Mouse (Mus musculus) midbrain, embryonic 13.5 days (tissue): ENCODE data around the gene Tes. TPM values are rescaled to one million over a fixed set of nuclear protein-coding genes. Genes with fewer than 3 reads are reported as not detected.

Experiments
- ATAC-seq: fragments of 200-750 bp; cut with Nextera tagmentation; 2 replicates; pipeline ENCODE4 v1.8.0; 2017; ENCODE audit warnings: mild to moderate bottlenecking, moderate TSS enrichment, moderate library complexity
- H3K27ac ChIP-seq: fragments of 300-500 bp; sonication (generic); 2 replicates; pipeline ENCODE4 v1.5.1; 2015; ENCODE audit warnings: inconsistent platforms, mild to moderate bottlenecking, moderate library complexity
- H3K27me3 ChIP-seq: fragments of 300-500 bp; sonication (generic); 2 replicates; pipeline ENCODE4 v1.6.1; 2015; ENCODE audit warnings: mild to moderate bottlenecking, inconsistent platforms
- H3K36me3 ChIP-seq: fragments of 300-500 bp; sonication (generic); 2 replicates; pipeline ENCODE4 v1.6.1; 2015; ENCODE audit warnings: mild to moderate bottlenecking, inconsistent platforms
- H3K4me1 ChIP-seq: fragments of 300-500 bp; sonication (generic); replicated peaks from 2 replicates; pipeline ENCODE4 v1.6.1; 2015; ENCODE audit warnings: inconsistent platforms
- H3K4me2 ChIP-seq: fragments of 300-500 bp; sonication (generic); replicated peaks from 2 replicates; pipeline ENCODE4 v1.6.1; 2015; ENCODE audit warnings: moderate library complexity, mild to moderate bottlenecking, inconsistent platforms
- H3K4me3 ChIP-seq: fragments of 300-500 bp; sonication (generic); replicated peaks from 2 replicates; pipeline ENCODE4 v1.5.1; 2015; ENCODE audit warnings: mild to moderate bottlenecking, inconsistent platforms
- H3K9ac ChIP-seq: fragments of 300-500 bp; sonication (generic); replicated peaks from 2 replicates; pipeline ENCODE4 v1.6.1; 2015; ENCODE audit warnings: mild to moderate bottlenecking, inconsistent platforms
- H3K9me3 ChIP-seq: fragments of 300-500 bp; sonication (generic); 2 replicates; pipeline ENCODE4 v1.6.1; 2016; ENCODE audit warnings: mild to moderate bottlenecking, inconsistent platforms
- WGBS: fragments of 180-500 bp; shearing (Covaris S2); methylation state at CpG from one replicate; pipeline ENCODE4 v1.1.7; 2015; 5-methylcytosine and 5-hydroxymethylcytosine counted together
- polyA plus RNA-seq: library from polyadenylated mRNA; unstranded; fragments of >200 nt; fragmentation: Nextera tagmentation; extraction: Ambion mirVana; gene quantifications from 2 replicates; pipeline ENCODE4 v1.2.1, GENCODE M21; 2015

The Tes gene
- 25.5 and 27.2 TPM in 2 replicates for polyA plus RNA-seq

DNA sequence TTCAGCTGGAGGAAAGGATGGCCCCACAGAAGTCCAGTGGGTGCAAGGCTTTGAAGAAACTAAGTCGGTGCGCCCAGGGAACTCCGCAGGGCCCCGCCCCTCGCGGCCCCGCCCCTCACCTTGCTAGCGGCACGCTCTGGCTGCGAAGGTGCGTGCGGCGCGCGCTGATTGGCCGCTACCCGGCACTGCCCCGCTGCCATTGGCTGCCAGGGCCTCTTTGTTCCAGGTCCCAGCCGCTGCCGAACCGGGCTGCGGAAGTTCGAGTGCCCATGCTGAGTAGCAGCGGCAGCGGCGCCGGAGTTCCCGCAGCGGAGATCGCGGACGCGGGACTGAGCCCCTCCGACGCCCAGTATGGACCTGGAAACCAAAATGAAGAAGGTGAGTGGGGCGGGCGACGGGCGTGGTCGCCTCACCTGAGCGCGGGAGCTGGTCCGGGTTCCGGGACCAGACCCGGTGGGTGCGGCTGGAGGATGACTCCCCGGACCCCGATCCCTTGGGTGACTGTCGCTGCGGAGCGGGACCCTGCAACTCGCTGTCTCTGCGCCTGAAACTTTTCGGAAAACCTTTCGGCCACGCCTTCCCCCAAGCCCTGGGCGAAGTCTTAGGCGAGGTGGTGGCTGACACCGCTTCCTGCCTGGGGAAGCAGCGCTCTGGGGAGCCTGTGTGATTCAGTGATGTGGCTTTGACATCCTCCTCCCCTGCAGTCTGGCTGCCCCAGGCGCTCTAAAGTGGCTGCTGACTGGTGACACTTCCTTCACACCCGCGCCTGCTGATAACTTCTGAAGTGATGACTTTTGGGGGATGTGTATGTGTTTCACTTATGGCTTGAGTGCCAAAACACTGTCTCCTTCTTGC, at the start of gene Tes:
Tes (plus strand) TSS at position 214 of the 855 bp plus-strand sequence.
- Histone ChIP-seq H3K27ac (no peak within 1 kb of the TSS), H3K9ac (peak within 1 kb of the TSS; percentile 77), H3K9me3 (no peaks in the 10 kb centered on the region), H3K4me2 (peak within 1 kb of the TSS; percentile 73), H3K4me1 (peaks cover 5% of the 10 kb centered on the region), H3K27me3 (peaks cover 6% of the 10 kb centered on the region; the same call in 1 of the 2 replicates), H3K4me3 (peak within 1 kb of the TSS; percentile 69), H3K36me3 (no peaks in the 10 kb centered on the region)
- peak; percentile 97 for ATAC-seq
- under 1% methylated on average over 63 of the region's 63 CpGs for WGBS

DNA sequence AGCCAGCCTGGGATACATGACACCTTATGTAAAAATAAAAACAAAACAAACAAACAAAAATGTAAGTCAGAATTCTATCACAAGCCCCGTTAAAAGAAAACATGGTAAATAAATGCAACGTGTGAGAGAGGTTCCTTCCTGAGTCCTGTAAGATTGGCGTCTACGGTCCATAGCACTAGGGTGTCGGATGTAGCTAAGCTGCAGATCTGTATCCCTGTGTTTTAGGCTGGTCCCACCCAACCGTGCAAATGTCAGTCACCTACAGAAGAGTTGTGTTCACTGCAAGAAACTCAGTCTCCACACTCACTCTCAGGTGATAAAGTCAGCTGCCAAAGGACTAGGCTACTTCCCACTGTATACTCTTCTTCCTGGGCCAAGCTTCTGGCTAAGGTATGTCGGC, 39.1 kb upstream of the Tes start:
- no peaks in the 10 kb centered on the region for H3K9me3 ChIP-seq
- WGBS, result 59% methylated on average over 7 of the region's 7 CpGs
- H3K4me1 ChIP-seq, result no peaks in the 10 kb centered on the region
- H3K4me2 ChIP-seq, result no peak overlapping the region
- H3K9ac ChIP-seq, result no peak overlapping the region
- no peaks in the 10 kb centered on the region for H3K27me3 ChIP-seq
- no peak for ATAC-seq
- no peaks in the 10 kb centered on the region for H3K36me3 ChIP-seq
- H3K27ac ChIP-seq, result no peak overlapping the region
- no peak overlapping the region for H3K4me3 ChIP-seq

DNA sequence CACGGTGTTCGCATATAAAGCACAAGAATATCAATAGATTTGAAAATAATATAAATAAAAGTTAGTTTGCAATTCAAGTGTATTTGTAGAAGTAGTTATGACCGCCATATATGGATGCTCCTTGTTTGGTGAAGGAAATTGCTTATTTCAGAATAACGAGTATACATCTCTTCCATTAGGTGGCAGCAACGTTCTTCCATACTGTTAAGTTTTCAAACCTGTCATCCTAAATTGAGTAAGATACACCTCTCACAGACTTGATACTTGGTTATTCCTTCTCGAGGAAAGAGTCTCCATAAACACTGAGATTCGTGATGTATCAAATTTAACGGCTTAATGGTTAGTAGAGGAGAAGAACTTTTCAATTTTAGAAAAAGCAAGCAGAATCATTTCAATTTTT, 37.4 kb upstream of the Tes start:
- Histone ChIP-seq H3K4me1 (peaks cover 4% of the 10 kb centered on the region; the same call in 1 of the 2 replicates), H3K27ac (no peak overlapping the region), H3K36me3 (no peaks in the 10 kb centered on the region), H3K4me2 (no peak overlapping the region), H3K9ac (no peak overlapping the region), H3K27me3 (no peaks in the 10 kb centered on the region), H3K4me3 (no peak overlapping the region), H3K9me3 (no peaks in the 10 kb centered on the region)
- ATAC-seq, result 0 out of 2 replicates have a peak, but pooled peaks have one; percentile 50
- WGBS, result 26% methylated on average over 8 of the region's 8 CpGs

DNA sequence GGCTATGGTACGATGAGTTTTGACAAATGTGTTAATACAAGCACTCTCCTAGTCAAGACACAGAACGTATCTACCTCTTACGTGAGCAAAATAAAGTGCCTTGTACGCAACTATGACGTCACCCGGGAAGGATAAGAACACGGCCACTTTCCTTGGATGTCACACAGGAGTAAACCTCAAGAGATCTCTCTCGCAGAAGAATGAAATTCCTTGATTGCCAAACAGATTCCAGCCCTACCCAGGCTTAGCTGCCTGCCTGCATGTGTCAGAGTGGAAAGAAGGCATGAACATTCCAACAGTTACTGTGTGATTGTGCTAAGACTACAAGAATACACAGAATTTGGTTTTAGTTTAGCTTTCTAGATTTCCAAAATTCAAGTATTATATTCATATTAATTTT, 36.1 kb upstream of the Tes start:
- H3K4me2 ChIP-seq, result no peak overlapping the region
- H3K36me3 ChIP-seq, result no peaks in the 10 kb centered on the region
- no peak for ATAC-seq
- no peaks in the 10 kb centered on the region for H3K27me3 ChIP-seq
- H3K9me3 ChIP-seq, result no peaks in the 10 kb centered on the region
- no peak overlapping the region for H3K4me3 ChIP-seq
- WGBS, result 88% methylated on average over 8 of the region's 8 CpGs
- no peak overlapping the region for H3K9ac ChIP-seq
- H3K4me1 ChIP-seq, result peaks cover 4% of the 10 kb centered on the region; the same call in 1 of the 2 replicates
- H3K27ac ChIP-seq, result no peak overlapping the region

DNA sequence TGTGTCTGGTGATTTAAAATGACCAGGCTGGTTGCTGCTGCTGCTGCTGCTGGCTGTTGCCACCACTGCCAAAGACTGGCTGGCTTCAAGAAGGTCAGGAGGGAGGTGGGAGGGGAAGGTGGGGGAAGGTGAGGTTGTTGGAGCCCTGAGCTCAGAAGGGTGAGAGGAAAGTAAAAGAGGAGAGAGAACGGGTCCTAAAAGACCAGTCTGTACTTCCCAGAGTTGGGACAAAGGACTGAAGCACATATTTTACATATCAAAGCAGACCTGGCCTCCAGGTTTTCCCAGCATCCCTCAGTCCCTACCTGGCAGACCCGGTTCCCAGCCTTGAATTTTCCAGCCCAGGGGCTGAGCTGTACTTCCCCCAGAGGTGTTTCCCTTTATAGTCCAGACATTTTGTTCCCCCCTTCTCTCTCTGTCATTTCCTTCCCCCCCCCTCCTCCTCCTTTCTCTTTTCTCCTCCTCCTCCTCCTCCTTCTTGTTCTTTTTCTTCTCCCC, 32.7 kb upstream of the Tes start:
- 0% methylated on average over 2 of the region's 2 CpGs for WGBS
- Histone ChIP-seq H3K27me3 (no peaks in the 10 kb centered on the region), H3K27ac (no peak overlapping the region), H3K36me3 (no peaks in the 10 kb centered on the region), H3K9ac (no peak overlapping the region), H3K9me3 (no peaks in the 10 kb centered on the region), H3K4me2 (no peak overlapping the region), H3K4me3 (no peak overlapping the region), H3K4me1 (peaks cover 4% of the 10 kb centered on the region; the same call in 1 of the 2 replicates)
- ATAC-seq, result no peak

DNA sequence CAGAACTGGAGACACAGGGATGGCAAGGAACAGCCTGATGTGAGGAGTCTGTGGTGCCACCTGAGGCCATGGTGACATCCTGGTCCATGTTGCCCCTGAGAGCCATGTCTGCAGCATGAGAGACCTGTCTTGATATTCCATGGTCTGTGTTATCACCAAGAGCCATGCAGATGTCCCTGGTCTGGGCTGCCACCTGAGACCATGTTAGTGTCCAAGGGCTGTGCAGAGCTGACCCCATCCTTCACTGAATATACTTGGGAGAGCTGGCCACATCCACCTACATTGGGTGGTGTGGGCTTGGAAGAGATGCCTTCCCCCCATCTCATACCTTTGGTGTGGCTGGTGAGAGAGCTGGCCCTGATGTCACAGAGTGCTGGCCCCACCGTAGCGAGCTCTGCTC, 30.9 kb upstream of the Tes start:
- Histone ChIP-seq H3K4me2 (no peak overlapping the region), H3K9ac (no peak overlapping the region), H3K4me1 (peaks cover 4% of the 10 kb centered on the region; the same call in 1 of the 2 replicates), H3K36me3 (no peaks in the 10 kb centered on the region), H3K27ac (no peak overlapping the region), H3K27me3 (no peaks in the 10 kb centered on the region), H3K9me3 (no peaks in the 10 kb centered on the region), H3K4me3 (no peak overlapping the region)
- ATAC-seq, result no peak
- WGBS, result 94% methylated on average over 2 of the region's 2 CpGs

DNA sequence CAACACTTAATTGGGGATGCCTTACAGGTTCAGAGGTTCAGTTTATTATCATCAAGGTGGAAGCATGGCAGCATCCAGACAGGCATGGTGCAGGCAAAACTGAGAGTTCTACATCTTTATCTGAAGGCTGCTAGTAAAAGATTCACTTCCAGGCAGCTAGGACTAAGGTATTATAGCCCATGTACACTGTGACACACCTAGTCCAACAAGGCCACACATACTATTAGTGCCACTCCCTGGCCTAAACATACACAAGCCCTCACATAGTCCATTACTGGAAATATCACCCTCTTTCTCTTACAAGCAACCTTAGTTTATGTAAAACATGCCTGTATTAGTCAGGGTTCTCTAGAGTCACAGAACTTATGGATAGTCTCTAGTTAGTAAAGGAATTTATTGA, 29.7 kb upstream of the Tes start:
- Histone ChIP-seq H3K27ac (no peak overlapping the region), H3K4me1 (peaks cover 4% of the 10 kb centered on the region; the same call in 1 of the 2 replicates), H3K27me3 (no peaks in the 10 kb centered on the region), H3K9me3 (no peaks in the 10 kb centered on the region), H3K9ac (no peak overlapping the region), H3K4me3 (no peak overlapping the region), H3K4me2 (no peak overlapping the region), H3K36me3 (no peaks in the 10 kb centered on the region)
- no peak for ATAC-seq

DNA sequence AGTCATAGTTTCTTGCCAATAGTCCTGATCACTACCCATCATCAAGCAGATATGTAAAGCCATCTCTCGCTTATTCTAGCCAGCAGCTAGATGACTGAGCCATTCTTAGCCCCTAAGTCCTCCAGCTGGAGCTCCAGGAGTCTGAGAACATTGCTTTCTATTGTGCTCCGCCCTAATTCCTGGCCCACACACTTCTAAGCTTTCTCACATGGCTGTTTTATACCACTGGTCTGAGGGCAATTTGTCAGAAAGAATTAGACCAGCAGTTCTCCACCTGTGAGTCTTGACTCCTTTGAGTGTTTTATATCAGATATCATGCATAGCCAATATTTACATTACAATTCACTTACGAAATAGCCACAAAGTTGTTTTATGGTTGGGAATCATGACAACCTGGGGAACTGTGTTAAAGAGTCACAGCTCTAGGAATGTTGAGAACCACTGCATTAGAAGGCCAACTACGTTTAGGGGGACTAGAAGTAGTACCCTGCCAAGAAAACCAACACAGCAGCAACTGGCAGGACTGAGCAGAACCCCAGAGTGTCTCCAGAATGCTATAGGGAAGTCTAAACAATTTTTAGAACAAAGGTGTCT, 13.4 kb upstream of the Tes start:
- WGBS, result 84% methylated on average over 4 of the region's 4 CpGs
- H3K9ac ChIP-seq, result no peak overlapping the region
- no peak overlapping the region for H3K27ac ChIP-seq
- no peak overlapping the region for H3K4me2 ChIP-seq
- H3K4me3 ChIP-seq, result no peak overlapping the region
- no peak for ATAC-seq
- no peaks in the 10 kb centered on the region for H3K9me3 ChIP-seq
- H3K27me3 ChIP-seq, result no peaks in the 10 kb centered on the region
- no peaks in the 10 kb centered on the region for H3K36me3 ChIP-seq
- no peaks in the 10 kb centered on the region for H3K4me1 ChIP-seq

DNA sequence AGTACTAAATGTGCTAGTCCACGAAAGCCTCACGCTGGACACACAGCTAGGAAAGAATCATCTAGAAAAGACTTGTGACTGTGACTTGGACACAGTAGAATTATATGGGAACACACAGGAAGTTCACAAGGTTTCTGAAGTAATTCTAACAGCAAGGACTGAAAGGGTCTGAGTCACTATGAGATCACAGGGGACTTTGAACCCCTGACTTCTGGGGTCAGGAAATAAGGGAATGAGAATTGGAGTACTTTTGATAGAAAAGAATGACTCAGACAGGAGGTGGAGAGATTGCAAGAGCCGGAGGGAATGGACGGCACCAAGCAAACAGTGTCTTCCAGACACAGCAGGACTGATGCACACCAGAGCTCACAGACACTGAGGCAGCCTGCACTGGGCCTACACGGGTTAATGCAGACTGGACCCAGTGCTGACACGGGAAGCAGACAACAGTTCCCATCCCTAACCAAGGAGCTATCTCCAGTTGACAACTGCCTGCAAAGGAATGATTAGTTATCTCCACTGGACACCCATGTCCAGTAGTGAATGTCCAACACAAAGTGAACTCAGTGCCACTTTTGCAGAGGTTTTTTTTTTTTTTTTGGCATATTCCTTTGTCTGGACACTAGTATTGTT, 11.8 kb upstream of the Tes start:
- Histone ChIP-seq H3K36me3 (no peaks in the 10 kb centered on the region), H3K4me1 (no peaks in the 10 kb centered on the region), H3K9me3 (no peaks in the 10 kb centered on the region), H3K9ac (no peak overlapping the region), H3K4me2 (no peak overlapping the region), H3K27me3 (no peaks in the 10 kb centered on the region), H3K27ac (no peak overlapping the region), H3K4me3 (no peak overlapping the region)
- WGBS, result 82% methylated on average over 6 of the region's 6 CpGs
- no peak for ATAC-seq

DNA sequence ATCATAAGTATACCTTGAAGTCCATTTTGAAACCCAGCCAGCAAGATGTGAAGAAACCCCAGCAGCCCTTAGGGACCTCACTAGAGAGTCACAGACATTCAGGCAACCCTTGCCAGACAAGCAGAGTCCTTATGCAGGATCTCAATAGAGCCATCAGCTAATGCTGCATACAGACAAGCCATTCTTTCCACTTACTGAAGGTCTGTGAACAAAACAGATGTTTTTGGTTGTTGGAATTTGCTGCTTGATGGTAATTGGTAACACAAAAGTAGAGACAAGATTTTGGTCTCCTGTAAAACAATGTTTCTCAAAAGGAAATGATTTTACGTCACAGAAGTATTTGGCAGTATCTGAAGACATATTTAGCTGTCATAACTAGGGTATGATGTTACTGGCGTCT, 10.2 kb upstream of the Tes start:
- Histone ChIP-seq H3K27me3 (no peaks in the 10 kb centered on the region), H3K4me1 (no peaks in the 10 kb centered on the region), H3K9me3 (no peaks in the 10 kb centered on the region), H3K4me2 (no peak overlapping the region), H3K4me3 (no peak overlapping the region), H3K9ac (no peak overlapping the region), H3K36me3 (no peaks in the 10 kb centered on the region), H3K27ac (no peak overlapping the region)
- WGBS, result 94% methylated on average over 2 of the region's 2 CpGs
- no peak for ATAC-seq

DNA sequence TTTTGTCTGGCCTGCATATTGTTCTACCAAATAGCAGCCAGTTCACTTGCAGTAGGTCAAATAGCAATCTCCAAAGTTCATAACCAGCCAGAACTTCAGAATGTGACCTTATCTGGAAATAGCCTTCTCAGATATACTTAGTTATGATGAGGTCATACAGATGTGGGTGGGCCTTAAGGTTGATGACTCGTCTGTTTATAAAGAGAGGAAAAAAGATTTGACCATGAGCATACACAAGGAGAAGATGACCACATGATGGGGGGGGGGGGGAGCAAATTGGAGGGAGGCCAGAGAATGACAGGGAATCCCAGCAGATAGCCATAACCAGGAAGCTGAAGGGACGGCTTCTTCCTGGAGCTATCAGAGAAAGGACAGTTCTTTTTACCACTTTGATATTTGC, 9.3 kb upstream of the Tes start:
- H3K27me3 ChIP-seq, result no peaks in the 10 kb centered on the region
- H3K36me3 ChIP-seq, result no peaks in the 10 kb centered on the region
- H3K9me3 ChIP-seq, result no peaks in the 10 kb centered on the region
- no peak overlapping the region for H3K9ac ChIP-seq
- H3K27ac ChIP-seq, result no peak overlapping the region
- no peak for ATAC-seq
- no peak overlapping the region for H3K4me2 ChIP-seq
- no peaks in the 10 kb centered on the region for H3K4me1 ChIP-seq
- H3K4me3 ChIP-seq, result no peak overlapping the region
- 80% methylated on average over 2 of the region's 2 CpGs for WGBS

DNA sequence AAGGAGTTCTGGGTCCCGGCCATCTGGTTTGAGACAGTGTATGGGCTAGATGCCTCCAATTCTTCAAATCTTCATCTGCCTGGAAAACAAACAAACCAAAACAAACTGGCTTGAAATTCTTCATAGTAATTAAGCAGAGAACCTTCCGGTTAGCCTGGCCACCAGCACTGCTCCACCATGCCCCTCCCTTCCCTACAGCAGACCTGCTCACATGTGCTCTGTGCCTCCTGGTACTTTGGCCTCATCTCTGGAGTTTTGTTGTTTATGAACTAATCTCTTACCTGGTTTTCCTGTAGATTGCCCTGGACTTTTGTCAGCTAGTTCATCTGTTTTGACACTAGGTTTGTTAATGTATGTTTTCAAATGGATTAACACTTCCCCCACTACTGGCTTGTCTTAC, 5.4 kb upstream of the Tes start:
- Histone ChIP-seq H3K4me2 (no peak overlapping the region), H3K9ac (no peak overlapping the region), H3K4me1 (no peaks in the 10 kb centered on the region), H3K4me3 (no peak overlapping the region), H3K36me3 (no peaks in the 10 kb centered on the region), H3K9me3 (no peaks in the 10 kb centered on the region), H3K27ac (no peak overlapping the region), H3K27me3 (peaks cover 5% of the 10 kb centered on the region; the same call in 1 of the 2 replicates)
- ATAC-seq, result no peak
- WGBS, result 84% methylated on average over 2 of the region's 2 CpGs
